Mouse (Mus musculus) ES-E14 (cell line): ENCODE results near the gene Gm49337.

Source experiments
- CHD2 ChIP-seq: IDR thresholded peaks from 2 replicates; pipeline ENCODE4 v1.6.1; 2014; ENCODE audit warnings: mild to moderate bottlenecking, low read depth, low read length, inconsistent platforms
- HCFC1 ChIP-seq: IDR thresholded peaks from 2 replicates; pipeline ENCODE4 v1.6.1; 2012; ENCODE audit warnings: low read length, inconsistent platforms, borderline replicate concordance; ENCODE audit not compliant: insufficient read depth
- ZNF384 ChIP-seq: IDR thresholded peaks from 2 replicates; pipeline ENCODE4 v1.6.1; 2012; ENCODE audit warnings: low read depth, low read length, inconsistent platforms

GRCm38 (mm10) chr4:116322127-116322526 is 148.9 kb downstream of the Gm49337 start:
- no peak for TF ChIP-seq HCFC1
- no peak for TF ChIP-seq ZNF384
- TF ChIP-seq CHD2: no peak
